Mouse (Mus musculus): Measurements from ENCODE around the gene Tcf7l2.

- TF ChIP-seq CTCF (IDR thresholded peaks at IDR 0.05; ENCODE audit: low read depth) (no peak), EP300 (IDR thresholded peaks at IDR 0.05; ENCODE audit: low read depth) (no peak)
These were observed 58.4 kb downstream of the Tcf7l2 start for GRCm38 (mm10) chr19:55800059-55800458.

All from heart, postnatal 0 days (tissue).